Comparison of ENCODE assay signal across 15 mouse cellular contexts in genomic region chr5:115716426-115716825, GRCm38 (mm10). TPM values are rescaled to one million over a fixed set of nuclear protein-coding genes. Genes with fewer than 3 reads are reported as not detected.
DNase-seq lines count a peak whose midpoint lies in the region; ATAC-seq and TF ChIP-seq lines count a peak whose summit lies in the region.
"Had no signal": no experiment of that assay in that cellular context is flagged by ENCODE, and none has a peak within 500 bp of the region (broad histone marks: within the 10 kb centered on the region; RNA-seq: fewer than 3 reads in every experiment).

No protein-coding gene starts in this region.

- H3K27me3 ChIP-seq in thymus, adult 2 months (ENCODE audit: control insufficient read depth, insufficient read depth, low read length), result no peaks in the 10 kb centered on the region
- H3K27me3 ChIP-seq: embryonic facial prominence, embryonic 15.5 days; forebrain, embryonic 15.5 days; liver, embryonic 15.5 days had no signal

- WGBS in thymus, adult 2 months, result 2% methylated on average over 6 of the region's 6 CpGs

- intact Hi-C loops in gastrocnemius, postnatal 14 days (cut with DNase I; ENCODE audit: low total_unique reads), result no loop called here

- TF ChIP-seq POLR2A in thymus, adult 2 months (IDR thresholded peaks at IDR 0.05; ENCODE audit: control insufficient read depth, extremely low read depth, insufficient read depth, low read length, poor library complexity), result 0 out of 2 replicates have a peak, but pooled peaks have one; percentile 24

- peak overlapping the region; percentile 94 for H3K27ac ChIP-seq in thymus, adult 2 months (ENCODE audit: control insufficient read depth, insufficient read depth, low read length)
- H3K27ac ChIP-seq: embryonic facial prominence, embryonic 15.5 days; forebrain, embryonic 15.5 days; hindbrain, embryonic 10.5 days; liver, embryonic 15.5 days had no signal

- no peak for TF ChIP-seq CTCF in thymus, adult 2 months (IDR thresholded peaks at IDR 0.05; ENCODE audit: borderline replicate concordance, control insufficient read depth, extremely low read depth, insufficient read depth, low read length, poor library complexity)

- H3K4me1 ChIP-seq in thymus, adult 2 months (replicated peaks; ENCODE audit: control insufficient read depth, insufficient read depth, low read length), result peaks cover 38% of the 10 kb centered on the region
- H3K4me1 ChIP-seq: embryonic facial prominence, embryonic 15.5 days; heart, embryonic 12.5 days; liver, embryonic 15.5 days had no signal

- peak; percentile 69 for ATAC-seq in inflammation-experienced regulatory T-cells, adult 6 months
- no peak for ATAC-seq in frontal cortex, adult (ENCODE audit: low TSS enrichment)
- ATAC-seq: forebrain, embryonic 15.5 days had no signal

- no peaks in the 10 kb centered on the region for H3K36me3 ChIP-seq in thymus, adult 2 months (ENCODE audit: control insufficient read depth, insufficient read depth, low read length)
- H3K36me3 ChIP-seq: embryonic facial prominence, embryonic 15.5 days; forebrain, embryonic 15.5 days; heart, embryonic 12.5 days; hindbrain, embryonic 10.5 days; liver, embryonic 15.5 days had no signal

- peak; percentile 59 for DNase-seq in 416B (ENCODE audit: low read depth)
- peak; percentile 90 for DNase-seq in CD4-positive helper T cell, adult 2 months (ENCODE audit: low read depth, low spot score)
- peak; percentile 87 for DNase-seq in thymus, adult 2 months
- no peak for DNase-seq in kidney, postnatal 25 days
- DNase-seq in gastrocnemius, postnatal 14 days, result no peak
- DNase-seq: adrenal gland, postnatal 10 days; gastrocnemius, postnatal 10 days; kidney, adult 11 months had no signal

- H3K4me3 ChIP-seq in thymus, adult 2 months (ENCODE audit: control insufficient read depth, insufficient read depth, low read length), result no peak overlapping the region
- H3K4me3 ChIP-seq: embryonic facial prominence, embryonic 15.5 days; forebrain, embryonic 15.5 days; heart, embryonic 12.5 days; hindbrain, embryonic 10.5 days; liver, embryonic 15.5 days had no signal

RNA-seq across cellular contexts. Expression of gene Bicdl1, which starts 15.0 kb away (rescaled TPM):
- 10 to 100 TPM in 2 of 3 experiments, 1 to 10 TPM in 1; 6.2 to 24.7 (median 20.6) TPM for polyA plus RNA-seq in inflammation-experienced regulatory T-cells, adult 6 months (2017; shearing (Covaris generic))
- 143 and 152 TPM in 2 replicates for polyA plus RNA-seq in thymus, adult 2 months (2012; rRNA removed)
- 1 to 10 TPM; 2.6 to 3.9 TPM for total RNA-seq in gastrocnemius, postnatal 14 days (2021)

Comparison
In these comparisons a context has a peak if more than half of its experiments do, and no peak if none do; other contexts are left out.
1. DNase-seq: peak in 416B (single experiment), CD4-positive helper T cell, adult 2 months (single experiment) and thymus, adult 2 months (single experiment); none in kidney, postnatal 25 days (0 of 2) and gastrocnemius, postnatal 14 days (single experiment).